Mouse (Mus musculus) left cerebral cortex, adult 2 months (tissue): ENCODE measurements at regions not wholly inside any gene's neighbourhood (a gene's known extent, or its start where the extent isn't known, plus 50 kb on each side); places are given as distances from the start of the nearest gene placed in this dataset.

Source experiments
- DNase-seq, 2 experiments: peaks; one replicate each; pipeline ENCODE4 v3.0.0; 2021 to 2022; ENCODE audit warnings: low spot score in 2 of 2, mixed read lengths in 1 of 2; ENCODE audit errors: extremely low spot score in 1 of 2
- H3K27ac ChIP-seq: fragments of 200-600 bp; 2 replicates; pipeline ENCODE4 v1.8.1; 2022
- H3K4me3 ChIP-seq: fragments of 200-600 bp; 2 replicates; pipeline ENCODE4 v1.8.1; 2022
- CTCF ChIP-seq: fragments of 200-600 bp; IDR thresholded peaks from 2 replicates; pipeline ENCODE4 v1.8.1; 2022; ENCODE audit warnings: antibody characterized with exemption, mild to moderate bottlenecking, moderate library complexity
- intact Hi-C: fragments of 180-260 bp; cut with DNase I; formaldehyde crosslinking; loops from one replicate; pipeline ENCODE4 v1.15.1; 2025

- intact Hi-C loops, result no loop called here
- TF ChIP-seq CTCF, result no peak
- H3K27ac ChIP-seq, result 0 out of 2 replicates have a peak overlapping the region, but pooled peaks have one; percentile 24
- DNase-seq, result no peak
- H3K4me3 ChIP-seq, result no peak overlapping the region
Measured at GRCm38 (mm10) chr4:107736866-107737265, 52.8 kb upstream of the Dmrtb1 start.

- intact Hi-C loops, result loop anchor here (1.0 kb wide), 2 partner anchors 63 to 107 kb away; no protein-coding TSS in a partner anchor
- DNase-seq, result peak; percentile 82 to 93
- no peak overlapping the region for H3K4me3 ChIP-seq
- H3K27ac ChIP-seq, result 0 out of 2 replicates have a peak overlapping the region, but pooled peaks have one; percentile 24
- peak; percentile 99 for TF ChIP-seq CTCF
Measured at GRCm38 (mm10) chr4:107737907-107738306, 53.9 kb upstream of the Dmrtb1 start.

DNA sequence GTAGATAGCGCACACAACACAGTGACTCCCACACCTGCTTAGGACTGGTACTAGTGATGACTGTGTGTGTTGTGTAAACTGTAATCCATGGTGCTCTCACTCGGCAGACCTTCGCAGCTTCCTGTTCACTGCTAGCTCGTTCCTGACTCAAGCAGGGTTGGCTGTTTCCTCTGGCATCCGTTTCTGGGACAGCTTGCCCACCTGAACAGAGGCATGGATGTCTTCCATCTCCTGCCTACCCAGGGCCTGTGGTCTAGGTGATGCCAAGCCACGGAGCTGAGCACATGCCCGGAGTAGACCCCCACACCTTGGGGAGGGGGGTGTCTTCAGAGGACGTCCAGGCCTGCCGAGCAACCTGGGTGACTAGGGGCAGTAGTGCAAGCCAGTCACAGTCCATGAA lies 54.7 kb upstream of the Dmrtb1 start:
- no peak for TF ChIP-seq CTCF
- DNase-seq, result no peak
- Histone ChIP-seq H3K4me3 (no peak overlapping the region), H3K27ac (no peak overlapping the region)
- intact Hi-C loops, result loop anchor here (1.0 kb wide), 2 partner anchors 63 to 107 kb away; no protein-coding TSS in a partner anchor

DNA sequence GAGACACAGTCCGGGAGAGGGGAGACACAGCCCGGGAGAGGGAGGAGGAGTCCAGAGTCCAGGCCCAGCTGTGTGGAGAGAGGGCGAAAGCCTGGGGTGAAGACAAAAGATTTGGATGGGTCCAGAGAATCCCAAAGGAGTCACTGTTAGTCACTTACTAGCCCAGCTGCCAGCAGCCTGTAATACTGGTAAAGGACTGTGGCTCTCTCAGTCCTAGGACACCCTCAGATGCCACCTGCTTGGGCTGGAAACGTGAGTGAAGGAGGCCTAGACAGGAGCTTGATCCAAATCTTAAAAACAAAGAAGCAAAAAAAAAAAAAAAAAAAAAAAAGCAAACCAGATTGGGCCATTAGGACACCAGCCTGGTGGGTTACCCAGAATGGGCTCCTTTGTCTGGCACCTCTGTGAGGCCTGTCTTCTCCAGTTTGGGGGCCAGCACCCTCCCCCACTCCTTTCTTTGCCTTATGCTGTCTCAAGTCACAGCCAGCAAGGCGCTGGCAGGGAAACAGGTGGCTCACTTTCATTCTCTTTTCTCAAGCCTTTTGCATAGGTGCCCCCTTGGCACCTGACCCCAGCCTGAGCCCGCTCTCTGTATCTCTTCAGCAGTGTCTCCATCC lies 55.9 kb upstream of the Dmrtb1 start:
- DNase-seq, result no peak
- no peak for TF ChIP-seq CTCF
- no peak overlapping the region for H3K4me3 ChIP-seq
- intact Hi-C loops, result no loop called here
- H3K27ac ChIP-seq, result no peak overlapping the region

DNA sequence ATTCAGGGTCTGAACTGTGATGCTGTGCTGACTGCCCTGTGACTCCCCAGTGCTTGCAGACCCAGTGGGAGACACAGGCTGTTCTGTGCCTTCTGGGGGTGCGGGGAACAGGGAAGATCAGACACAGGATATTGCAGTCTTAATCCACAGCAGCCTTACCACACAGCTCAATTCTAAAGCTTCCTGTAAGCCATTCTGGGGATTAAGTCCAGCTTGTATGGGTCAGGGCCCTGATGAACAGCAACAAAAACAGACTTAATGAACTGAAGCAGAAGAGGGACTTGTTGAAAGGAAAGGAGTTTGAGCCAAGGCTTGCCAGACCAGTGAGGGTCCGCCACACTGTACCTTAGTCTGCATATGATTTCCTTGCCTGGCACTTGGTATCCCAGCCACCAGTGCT lies 58.4 kb upstream of the Lrp8 start:
- no peak overlapping the region for H3K27ac ChIP-seq
- DNase-seq, result no peak
- intact Hi-C loops, result no loop called here
- no peak overlapping the region for H3K4me3 ChIP-seq
- TF ChIP-seq CTCF, result no peak

DNA sequence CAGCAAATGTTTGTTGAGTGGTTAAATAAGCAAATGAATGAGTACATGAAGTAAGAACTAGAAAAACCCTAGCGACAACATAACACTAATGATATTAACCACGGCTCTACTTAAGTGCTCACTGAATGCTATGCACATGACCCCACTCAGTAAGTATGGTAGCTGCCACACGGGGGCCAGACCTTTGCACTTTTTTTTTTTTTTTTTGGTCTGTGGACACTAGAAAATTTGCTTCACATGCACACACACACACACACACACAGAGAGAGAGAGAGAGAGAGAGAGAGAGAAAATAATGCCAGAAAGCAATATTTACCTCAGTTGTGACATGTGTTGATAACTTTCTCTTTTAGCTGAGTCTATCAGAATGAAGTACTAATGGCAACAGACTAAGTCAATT lies 55.7 kb upstream of the Lrp8 start:
- Histone ChIP-seq H3K27ac (no peak overlapping the region), H3K4me3 (no peak overlapping the region)
- no peak for DNase-seq
- intact Hi-C loops, result loop anchor here (5.0 kb wide), 1 partner anchor 41 kb away; no protein-coding TSS in a partner anchor
- TF ChIP-seq CTCF, result no peak

- DNase-seq, result no peak
- no peak overlapping the region for H3K27ac ChIP-seq
- TF ChIP-seq CTCF, result no peak
- intact Hi-C loops, result loop anchor here (5.0 kb wide), 1 partner anchor 40 kb away; no protein-coding TSS in a partner anchor
- H3K4me3 ChIP-seq, result no peak overlapping the region
Measured at GRCm38 (mm10) chr4:107746923-107747431, 55.1 kb upstream of the Lrp8 start.

- no peak for DNase-seq
- no peak for TF ChIP-seq CTCF
- intact Hi-C loops, result loop anchor here (5.0 kb wide), 1 partner anchor 40 kb away; no protein-coding TSS in a partner anchor
- Histone ChIP-seq H3K4me3 (no peak overlapping the region), H3K27ac (no peak overlapping the region)
Measured at GRCm38 (mm10) chr4:107747454-107747853, 54.6 kb upstream of the Lrp8 start.

DNA sequence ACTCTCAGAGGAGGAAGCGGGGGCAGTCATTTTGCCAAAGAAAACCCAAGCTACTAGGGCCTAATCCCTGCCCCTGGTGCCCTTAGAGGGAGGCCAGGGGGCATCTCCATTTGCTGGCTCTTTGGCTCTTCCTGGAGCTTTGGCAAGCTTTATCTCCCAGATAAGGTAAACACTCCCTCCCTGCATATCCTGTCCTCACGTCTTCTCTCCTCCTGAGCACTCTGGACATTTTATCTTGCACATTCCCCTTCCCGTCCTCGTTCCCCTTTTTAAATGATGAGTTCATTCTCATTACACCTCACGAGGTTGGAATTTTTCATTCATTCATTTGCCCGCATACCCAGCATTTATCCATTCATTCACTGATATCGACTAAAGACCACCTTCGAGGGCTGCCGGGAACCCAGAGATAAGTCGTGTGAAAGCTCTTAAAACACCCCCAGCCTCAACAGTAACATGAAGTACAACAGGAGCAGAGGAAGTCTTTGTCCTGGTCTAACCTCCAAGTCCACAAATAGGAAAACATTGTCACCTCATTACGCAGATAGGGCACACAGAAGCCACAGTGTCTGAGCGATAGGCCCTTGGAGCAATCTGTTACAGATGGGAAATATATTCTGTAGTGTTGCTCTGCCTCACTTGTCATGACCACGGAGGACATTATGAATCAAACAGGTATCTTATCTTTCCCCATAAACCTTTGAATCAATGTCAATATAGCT lies 54.0 kb upstream of the Lrp8 start:
- no peak for DNase-seq
- no peak overlapping the region for H3K27ac ChIP-seq
- no peak overlapping the region for H3K4me3 ChIP-seq
- intact Hi-C loops, result loop anchor here (5.0 kb wide), 1 partner anchor 39 kb away; no protein-coding TSS in a partner anchor
- no peak for TF ChIP-seq CTCF

DNA sequence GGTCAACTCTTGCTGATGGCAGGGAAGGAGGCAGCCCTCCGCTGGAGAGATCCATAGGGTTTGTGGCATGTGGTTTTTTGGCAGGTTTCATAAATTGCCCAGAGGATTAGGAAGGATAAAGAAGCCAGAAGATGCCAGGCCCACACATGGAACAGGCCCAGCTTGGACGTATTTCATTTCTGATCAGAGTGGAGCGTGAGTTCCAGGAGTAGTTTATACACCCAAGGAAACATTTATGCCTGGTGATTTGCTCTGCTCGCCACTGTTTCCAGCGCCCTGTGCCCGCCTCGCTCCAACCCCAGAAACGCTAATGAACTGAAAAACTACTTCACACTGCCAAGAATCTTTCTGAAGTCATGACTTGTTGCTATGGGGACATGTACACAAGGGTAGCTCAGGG lies 53.0 kb upstream of the Lrp8 start:
- intact Hi-C loops, result loop anchor here (5.0 kb wide), 1 partner anchor 38 kb away; no protein-coding TSS in a partner anchor
- Histone ChIP-seq H3K4me3 (no peak overlapping the region), H3K27ac (no peak overlapping the region)
- TF ChIP-seq CTCF, result no peak
- no peak for DNase-seq

DNA sequence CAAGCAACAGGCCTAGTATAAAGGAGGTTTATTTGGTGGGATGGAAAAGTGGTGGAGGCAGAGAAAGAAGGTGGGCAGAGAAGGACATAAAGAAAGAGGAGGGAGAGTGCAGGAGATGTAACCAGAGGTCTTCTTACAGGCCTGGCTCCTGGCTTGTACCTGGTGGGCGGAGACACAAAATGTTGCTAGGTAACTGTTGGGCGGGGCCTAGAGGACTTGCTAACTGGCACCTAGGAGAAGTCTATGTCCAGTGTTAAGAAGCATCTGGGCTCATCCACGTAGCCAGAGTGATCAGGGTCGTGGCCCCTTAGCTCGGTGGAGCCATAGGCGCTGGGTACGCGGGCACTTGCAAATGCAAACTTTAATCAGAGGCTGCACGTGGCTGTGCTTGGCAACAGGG lies 52.0 kb upstream of the Lrp8 start:
- TF ChIP-seq CTCF, result no peak
- H3K27ac ChIP-seq, result no peak overlapping the region
- no peak overlapping the region for H3K4me3 ChIP-seq
- no peak for DNase-seq
- intact Hi-C loops, result no loop called here
